Mouse (Mus musculus): ENCODE data around the gene Bloc1s3.

Bloc1s3 gene

GRCm38 (mm10) chr7:19496214-19496555 is 12.0 kb downstream of the Bloc1s3 start:
- no peak for TF ChIP-seq POU5F1 (IDR thresholded peaks at IDR 0.05; ENCODE audit: borderline replicate concordance, low read length)
- TF ChIP-seq NANOG (IDR thresholded peaks at IDR 0.05; ENCODE audit: borderline replicate concordance, low read length), result no peak
- TF ChIP-seq CTCF (conservative IDR thresholded peaks at IDR 0.05; ENCODE audit: low read length), result no peak
- no peaks in the 10 kb centered on the region for H3K36me3 ChIP-seq (ENCODE audit: insufficient read depth, low read length)
- H3K4me3 ChIP-seq (replicated peaks; ENCODE audit: low read length), result peak overlapping the region; percentile 67
- H3K9me3 ChIP-seq (ENCODE audit: low read length), result 0 out of 2 replicates have a peak, but pooled peaks cover 3% of the 10 kb centered on the region
- H3K4me1 ChIP-seq (replicated peaks; ENCODE audit: low read depth, low read length), result peaks cover 61% of the 10 kb centered on the region
- H3K27me3 ChIP-seq (ENCODE audit: insufficient read depth, low read length), result peaks cover 44% of the 10 kb centered on the region

GRCm38 (mm10) chr7:19495521-19496213 is 12.5 kb downstream of the Bloc1s3 start:
- peaks cover 49% of the 10 kb centered on the region for H3K27me3 ChIP-seq (ENCODE audit: insufficient read depth, low read length)
- no peaks in the 10 kb centered on the region for H3K36me3 ChIP-seq (ENCODE audit: insufficient read depth, low read length)
- peaks cover 58% of the 10 kb centered on the region for H3K4me1 ChIP-seq (replicated peaks; ENCODE audit: low read depth, low read length)
- 0 out of 2 replicates have a peak, but pooled peaks cover 3% of the 10 kb centered on the region for H3K9me3 ChIP-seq (ENCODE audit: low read length)
- peak overlapping the region; percentile 67 for H3K4me3 ChIP-seq (replicated peaks; ENCODE audit: low read length)
- TF ChIP-seq POU5F1 (IDR thresholded peaks at IDR 0.05; ENCODE audit: borderline replicate concordance, low read length), result no peak
- TF ChIP-seq CTCF (conservative IDR thresholded peaks at IDR 0.05; ENCODE audit: low read length), result no peak
- TF ChIP-seq NANOG (IDR thresholded peaks at IDR 0.05; ENCODE audit: borderline replicate concordance, low read length), result no peak

- Histone ChIP-seq H3K36me3 (ENCODE audit: insufficient read depth, low read length) (no peaks in the 10 kb centered on the region), H3K9me3 (ENCODE audit: low read length) (0 out of 2 replicates have a peak, but pooled peaks cover 3% of the 10 kb centered on the region), H3K4me1 (replicated peaks; ENCODE audit: low read depth, low read length) (peaks cover 54% of the 10 kb centered on the region), H3K4me3 (replicated peaks; ENCODE audit: low read length) (peak overlapping the region; percentile 67), H3K27me3 (ENCODE audit: insufficient read depth, low read length) (peaks cover 56% of the 10 kb centered on the region)
- TF ChIP-seq NANOG (IDR thresholded peaks at IDR 0.05; ENCODE audit: borderline replicate concordance, low read length) (no peak), POU5F1 (IDR thresholded peaks at IDR 0.05; ENCODE audit: borderline replicate concordance, low read length) (no peak), CTCF (conservative IDR thresholded peaks at IDR 0.05; ENCODE audit: low read length) (no peak)
Observed at GRCm38 (mm10) chr7:19494751-19495474, 13.3 kb downstream of the Bloc1s3 start.

GRCm38 (mm10) chr7:19491731-19492130 is 16.4 kb downstream of the Bloc1s3 start:
- TF ChIP-seq CTCF (conservative IDR thresholded peaks at IDR 0.05; ENCODE audit: low read length), result no peak
- TF ChIP-seq POU5F1 (IDR thresholded peaks at IDR 0.05; ENCODE audit: borderline replicate concordance, low read length), result no peak
- TF ChIP-seq NANOG (IDR thresholded peaks at IDR 0.05; ENCODE audit: borderline replicate concordance, low read length), result no peak
- no peaks in the 10 kb centered on the region for H3K36me3 ChIP-seq (ENCODE audit: insufficient read depth, low read length)
- peak overlapping the region; percentile 74 for H3K4me3 ChIP-seq (replicated peaks; ENCODE audit: low read length)
- H3K27me3 ChIP-seq (ENCODE audit: insufficient read depth, low read length), result peaks cover 85% of the 10 kb centered on the region
- 0 out of 2 replicates have a peak, but pooled peaks cover 3% of the 10 kb centered on the region for H3K9me3 ChIP-seq (ENCODE audit: low read length)
- H3K4me1 ChIP-seq (replicated peaks; ENCODE audit: low read depth, low read length), result peaks cover 49% of the 10 kb centered on the region

GRCm38 (mm10) chr7:19489525-19489924 is 18.6 kb downstream of the Bloc1s3 start:
- Histone ChIP-seq H3K9me3 (ENCODE audit: low read length) (peaks cover 7% of the 10 kb centered on the region; the same call in 1 of the 2 replicates), H3K4me3 (replicated peaks; ENCODE audit: low read length) (peak overlapping the region; percentile 75), H3K27me3 (ENCODE audit: insufficient read depth, low read length) (peaks cover 74% of the 10 kb centered on the region), H3K4me1 (replicated peaks; ENCODE audit: low read depth, low read length) (peaks cover 31% of the 10 kb centered on the region), H3K36me3 (ENCODE audit: insufficient read depth, low read length) (no peaks in the 10 kb centered on the region)
- TF ChIP-seq CTCF (conservative IDR thresholded peaks at IDR 0.05; ENCODE audit: low read length) (no peak), NANOG (IDR thresholded peaks at IDR 0.05; ENCODE audit: borderline replicate concordance, low read length) (no peak), POU5F1 (IDR thresholded peaks at IDR 0.05; ENCODE audit: borderline replicate concordance, low read length) (no peak)

GRCm38 (mm10) chr7:19486549-19486948 is 21.6 kb downstream of the Bloc1s3 start:
- Histone ChIP-seq H3K9me3 (ENCODE audit: low read length) (peaks cover 4% of the 10 kb centered on the region; the same call in 1 of the 2 replicates), H3K36me3 (ENCODE audit: insufficient read depth, low read length) (no peaks in the 10 kb centered on the region), H3K27me3 (ENCODE audit: insufficient read depth, low read length) (peaks cover 50% of the 10 kb centered on the region), H3K4me3 (replicated peaks; ENCODE audit: low read length) (no peak overlapping the region), H3K4me1 (replicated peaks; ENCODE audit: low read depth, low read length) (peaks cover 23% of the 10 kb centered on the region)
- TF ChIP-seq NANOG (IDR thresholded peaks at IDR 0.05; ENCODE audit: borderline replicate concordance, low read length) (no peak), POU5F1 (IDR thresholded peaks at IDR 0.05; ENCODE audit: borderline replicate concordance, low read length) (no peak), CTCF (conservative IDR thresholded peaks at IDR 0.05; ENCODE audit: low read length) (no peak)

- no peak overlapping the region for H3K4me3 ChIP-seq (replicated peaks; ENCODE audit: low read length)
- peaks cover 45% of the 10 kb centered on the region for H3K27me3 ChIP-seq (ENCODE audit: insufficient read depth, low read length)
- H3K4me1 ChIP-seq (replicated peaks; ENCODE audit: low read depth, low read length), result peaks cover 23% of the 10 kb centered on the region
- H3K36me3 ChIP-seq (ENCODE audit: insufficient read depth, low read length), result no peaks in the 10 kb centered on the region
- TF ChIP-seq CTCF (conservative IDR thresholded peaks at IDR 0.05; ENCODE audit: low read length) (no peak), POU5F1 (IDR thresholded peaks at IDR 0.05; ENCODE audit: borderline replicate concordance, low read length) (no peak), NANOG (IDR thresholded peaks at IDR 0.05; ENCODE audit: borderline replicate concordance, low read length) (no peak)
- peaks cover 4% of the 10 kb centered on the region; the same call in 1 of the 2 replicates for H3K9me3 ChIP-seq (ENCODE audit: low read length)
Observed at GRCm38 (mm10) chr7:19485488-19485887, 22.7 kb downstream of the Bloc1s3 start.

GRCm38 (mm10) chr7:19483281-19483680 is 24.9 kb downstream of the Bloc1s3 start:
- no peak for TF ChIP-seq POU5F1 (IDR thresholded peaks at IDR 0.05; ENCODE audit: borderline replicate concordance, low read length)
- Histone ChIP-seq H3K4me1 (replicated peaks; ENCODE audit: low read depth, low read length) (peaks cover 16% of the 10 kb centered on the region; the same call in 1 of the 2 replicates), H3K36me3 (ENCODE audit: insufficient read depth, low read length) (no peaks in the 10 kb centered on the region), H3K9me3 (ENCODE audit: low read length) (peaks cover 4% of the 10 kb centered on the region; the same call in 1 of the 2 replicates), H3K4me3 (replicated peaks; ENCODE audit: low read length) (no peak overlapping the region), H3K27me3 (ENCODE audit: insufficient read depth, low read length) (peaks cover 34% of the 10 kb centered on the region)

Measured in E14TG2a.4 (cell line).